Mouse (Mus musculus): ENCODE measurements around the gene Cc2d1a.

Gene Cc2d1a

GRCm38 (mm10) chr8:84176560-84176959 lies 28.8 kb upstream of the Cc2d1a start:
- DNase-seq: no peak

GRCm38 (mm10) chr8:84173861-84174260 lies 26.1 kb upstream of the Cc2d1a start:
- peak; percentile 75 to 76 for DNase-seq

- no peak for DNase-seq
Observed at GRCm38 (mm10) chr8:84170096-84170495, 22.4 kb upstream of the Cc2d1a start.

GRCm38 (mm10) chr8:84167696-84168095 lies 20.0 kb upstream of the Cc2d1a start:
- DNase-seq: no peak

GRCm38 (mm10) chr8:84157620-84158019 lies 9.9 kb upstream of the Cc2d1a start:
- DNase-seq: no peak

- no peak for DNase-seq
Observed at GRCm38 (mm10) chr8:84149181-84149580, 1.4 kb upstream of the Cc2d1a start.

GRCm38 (mm10) chr8:84148531-84148850 lies 755 bp upstream of the Cc2d1a start:
- peak in 1 of 2 experiments; percentile 51 for DNase-seq

GRCm38 (mm10) chr8:84147324-84147766 lies 391 bp downstream of the Cc2d1a start:
- DNase-seq: peak in 1 of 2 experiments; percentile 64

- no peak for DNase-seq
Observed at GRCm38 (mm10) chr8:84144636-84145245, 3.0 kb downstream of the Cc2d1a start.

GRCm38 (mm10) chr8:84140838-84141237 lies 6.9 kb downstream of the Cc2d1a start:
- no peak for DNase-seq

- no peak for DNase-seq
Observed at GRCm38 (mm10) chr8:84137848-84138247, 9.9 kb downstream of the Cc2d1a start.

- DNase-seq: no peak
Observed at GRCm38 (mm10) chr8:84132225-84132624, 15.5 kb downstream of the Cc2d1a start.

GRCm38 (mm10) chr8:84130806-84131205 lies 16.9 kb downstream of the Cc2d1a start:
- peak; percentile 81 to 83 for DNase-seq

- DNase-seq: no peak
Observed at GRCm38 (mm10) chr8:84128277-84128676, 19.5 kb downstream of the Cc2d1a start.

GRCm38 (mm10) chr8:84127202-84127901 lies 20.4 kb downstream of the Cc2d1a start:
- no peak for DNase-seq

- no peak for DNase-seq
Observed at GRCm38 (mm10) chr8:84126742-84127141, 21.0 kb downstream of the Cc2d1a start.

GRCm38 (mm10) chr8:84125656-84126055 lies 22.1 kb downstream of the Cc2d1a start, which contains the start of gene Podnl1:
TSS of gene Podnl1 (plus strand) at chr8:84125989.
- no peak for DNase-seq

GRCm38 (mm10) chr8:84122151-84122550 lies 25.6 kb downstream of the Cc2d1a start:
- no peak for DNase-seq

- no peak for DNase-seq
Observed at GRCm38 (mm10) chr8:84115646-84116045, 32.1 kb downstream of the Cc2d1a start.

- DNase-seq: no peak
Observed at GRCm38 (mm10) chr8:84106216-84107040, 41.3 kb downstream of the Cc2d1a start.

GRCm38 (mm10) chr8:84105676-84106075 lies 42.1 kb downstream of the Cc2d1a start:
- DNase-seq: no peak

- DNase-seq: peak; percentile 99 to 100
Observed at GRCm38 (mm10) chr8:84104697-84105609, 42.8 kb downstream of the Cc2d1a start, which contains the start of gene Dcaf15. TSS of gene Dcaf15 (minus strand) at chr8:84104768.

Data from cerebellum, postnatal 14 days (tissue).